Mouse (Mus musculus) hindbrain, embryonic 11.5 days (tissue): ENCODE data around the gene Ecpas. TPM values are rescaled to one million over a fixed set of nuclear protein-coding genes. Genes with fewer than 3 reads are reported as not detected.
A peak's percentile ranks its signal among the peaks of the same experiment; 100 is the strongest.

ENCODE experiments used
- ATAC-seq: fragments of 200-750 bp; cut with Nextera tagmentation; 2 replicates; pipeline ENCODE4 v1.8.0; 2017; ENCODE audit warnings: mild to moderate bottlenecking, moderate TSS enrichment, moderate library complexity; ENCODE audit not compliant: low FRiP score
- DNase-seq: peaks from one replicate; pipeline ENCODE4 v3.0.0-alpha.2; 2015; ENCODE audit warnings: low spot score
- H3K27ac ChIP-seq: fragments of 300-500 bp; sonication (generic); 2 replicates; pipeline ENCODE4 v1.5.1; 2014; ENCODE audit warnings: mild to moderate bottlenecking, low read depth, low read length
- H3K27me3 ChIP-seq: fragments of 300-500 bp; sonication (generic); 2 replicates; pipeline ENCODE4 v1.6.1; 2014; ENCODE audit warnings: mild to moderate bottlenecking, low read length, moderate library complexity, mixed read lengths; ENCODE audit not compliant: control insufficient read depth, insufficient read depth
- H3K36me3 ChIP-seq: fragments of 300-500 bp; sonication (generic); 2 replicates; pipeline ENCODE4 v1.6.1; 2014; ENCODE audit warnings: mild to moderate bottlenecking, low read length, moderate library complexity, mixed read lengths; ENCODE audit not compliant: control insufficient read depth, insufficient read depth
- H3K4me1 ChIP-seq: fragments of 300-500 bp; sonication (generic); replicated peaks from 2 replicates; pipeline ENCODE4 v1.6.1; 2014; ENCODE audit warnings: low read length, mixed read lengths; ENCODE audit not compliant: control insufficient read depth, insufficient read depth
- H3K4me2 ChIP-seq: fragments of 300-500 bp; sonication (generic); replicated peaks from 2 replicates; pipeline ENCODE4 v1.6.1; 2014; ENCODE audit warnings: mild to moderate bottlenecking, low read depth, low read length
- H3K4me3 ChIP-seq: fragments of 300-500 bp; sonication (generic); 2 replicates; pipeline ENCODE4 v1.5.1; 2014; ENCODE audit warnings: low read depth, low read length
- H3K9ac ChIP-seq: fragments of 300-500 bp; sonication (generic); 2 replicates; pipeline ENCODE4 v1.6.1; 2014; ENCODE audit warnings: low read depth, low read length
- H3K9me3 ChIP-seq: fragments of 300-500 bp; sonication (generic); 2 replicates; pipeline ENCODE4 v1.6.1; 2016; ENCODE audit warnings: low read length; ENCODE audit not compliant: control insufficient read depth
- WGBS: fragments of 180-500 bp; shearing (Covaris S2); extraction: QIAGEN DNeasy Blood & Tissue Kit; methylation state at CpG from one replicate; pipeline ENCODE4 v1.1.7; 2014; 5-methylcytosine and 5-hydroxymethylcytosine counted together
- polyA plus RNA-seq: library from polyadenylated mRNA; unstranded; fragments of >200 nt; fragmentation: Nextera tagmentation; extraction: Ambion mirVana; gene quantifications from 2 replicates; pipeline ENCODE4 v1.2.1, GENCODE M21; 2014

Ecpas gene
- polyA plus RNA-seq, 1 experiment from 2014 or later = 41.9 TPM

GRCm38 (mm10) chr4:58915081-58915826 lies 2.7 kb upstream of the Ecpas start:
- Histone ChIP-seq H3K4me3 (no peak overlapping the region), H3K4me2 (no peak overlapping the region), H3K27ac (no peak overlapping the region), H3K9me3 (no peaks in the 10 kb centered on the region), H3K27me3 (no peaks in the 10 kb centered on the region), H3K36me3 (no peaks in the 10 kb centered on the region), H3K4me1 (no peaks in the 10 kb centered on the region; the same call in 1 of the 2 replicates), H3K9ac (no peak overlapping the region)
- ATAC-seq = no peak
- WGBS = 82% methylated on average over 8 of the region's 8 CpGs
- DNase-seq = no peak

- DNase-seq (no peak), ATAC-seq (no peak)
- no peaks in the 10 kb centered on the region; the same call in 1 of the 2 replicates for H3K4me1 ChIP-seq
- H3K36me3 ChIP-seq = no peaks in the 10 kb centered on the region
- H3K9ac ChIP-seq = no peak overlapping the region
- no peak overlapping the region for H3K27ac ChIP-seq
- no peak overlapping the region; the same call in 1 of the 2 replicates for H3K4me3 ChIP-seq
- H3K9me3 ChIP-seq = no peaks in the 10 kb centered on the region
- peak overlapping the region; percentile 67; the same call in 1 of the 2 replicates for H3K4me2 ChIP-seq
- WGBS = 61% methylated on average over 3 of the region's 3 CpGs
- no peaks in the 10 kb centered on the region for H3K27me3 ChIP-seq
Measured at GRCm38 (mm10) chr4:58913336-58914026, 932 bp upstream of the Ecpas start.

GRCm38 (mm10) chr4:58911831-58912628 lies 519 bp downstream of the Ecpas start:
- DNase-seq = peak; percentile 82
- ATAC-seq = peak; percentile 80
- peak overlapping the region; percentile 67 for H3K4me2 ChIP-seq
- H3K27ac ChIP-seq = peak overlapping the region; percentile 97
- under 1% methylated on average over 71 of the region's 126 CpGs for WGBS
- H3K27me3 ChIP-seq = no peaks in the 10 kb centered on the region
- H3K4me3 ChIP-seq = peak overlapping the region; percentile 92
- H3K9ac ChIP-seq = peak overlapping the region; percentile 95
- H3K36me3 ChIP-seq = no peaks in the 10 kb centered on the region
- no peaks in the 10 kb centered on the region for H3K9me3 ChIP-seq
- H3K4me1 ChIP-seq = no peaks in the 10 kb centered on the region; the same call in 1 of the 2 replicates

GRCm38 (mm10) chr4:58911069-58911830 lies 1.3 kb downstream of the Ecpas start:
- Histone ChIP-seq H3K4me1 (no peaks in the 10 kb centered on the region; the same call in 1 of the 2 replicates), H3K27me3 (no peaks in the 10 kb centered on the region), H3K36me3 (no peaks in the 10 kb centered on the region), H3K4me3 (peak overlapping the region; percentile 92), H3K27ac (peak overlapping the region; percentile 97), H3K9me3 (no peaks in the 10 kb centered on the region), H3K9ac (peak overlapping the region; percentile 95), H3K4me2 (peak overlapping the region; percentile 67)
- peak; percentile 74 for DNase-seq
- peak; percentile 74 for ATAC-seq
- under 1% methylated on average over 48 of the region's 56 CpGs for WGBS

- H3K9me3 ChIP-seq = no peaks in the 10 kb centered on the region
- H3K4me1 ChIP-seq = no peaks in the 10 kb centered on the region; the same call in 1 of the 2 replicates
- H3K36me3 ChIP-seq = no peaks in the 10 kb centered on the region
- H3K9ac ChIP-seq = peak overlapping the region; percentile 12; the same call in 1 of the 2 replicates
- no peak overlapping the region for H3K27ac ChIP-seq
- peak overlapping the region; percentile 92 for H3K4me3 ChIP-seq
- ATAC-seq (no peak), DNase-seq (no peak)
- WGBS = 36% methylated on average over 16 of the region's 16 CpGs
- peak overlapping the region; percentile 67 for H3K4me2 ChIP-seq
- no peaks in the 10 kb centered on the region for H3K27me3 ChIP-seq
Measured at GRCm38 (mm10) chr4:58910175-58911068, 2.1 kb downstream of the Ecpas start.

GRCm38 (mm10) chr4:58907453-58907852 lies 5.1 kb downstream of the Ecpas start:
- no peaks in the 10 kb centered on the region for H3K9me3 ChIP-seq
- H3K4me3 ChIP-seq = no peak overlapping the region
- 87% methylated on average over 1 of the region's 1 CpGs for WGBS
- no peak overlapping the region for H3K27ac ChIP-seq
- H3K36me3 ChIP-seq = no peaks in the 10 kb centered on the region
- no peak for DNase-seq
- H3K4me1 ChIP-seq = no peaks in the 10 kb centered on the region; the same call in 1 of the 2 replicates
- ATAC-seq = no peak
- H3K4me2 ChIP-seq = no peak overlapping the region
- H3K9ac ChIP-seq = no peak overlapping the region
- H3K27me3 ChIP-seq = no peaks in the 10 kb centered on the region

GRCm38 (mm10) chr4:58898318-58898717 lies 14.2 kb downstream of the Ecpas start:
- Histone ChIP-seq H3K9me3 (no peaks in the 10 kb centered on the region), H3K4me1 (no peaks in the 10 kb centered on the region), H3K27ac (no peak overlapping the region), H3K4me3 (no peak overlapping the region), H3K36me3 (no peaks in the 10 kb centered on the region), H3K9ac (no peak overlapping the region), H3K4me2 (no peak overlapping the region), H3K27me3 (no peaks in the 10 kb centered on the region)
- DNase-seq = no peak
- no peak for ATAC-seq
